Mouse (Mus musculus) limb, embryonic 12.5 days (tissue): ENCODE measurements at regions not wholly inside any gene's neighbourhood (a gene's known extent, or its start where the extent isn't known, plus 50 kb on each side); places are given as distances from the start of the nearest gene placed in this dataset.

Experiments
- ATAC-seq: fragments of 200-750 bp; cut with Nextera tagmentation; 2 replicates; pipeline ENCODE4 v1.8.0; 2017; ENCODE audit warnings: low read depth, moderate TSS enrichment; ENCODE audit not compliant: insufficient number of reproducible peaks, insufficient read depth, low FRiP score, low TSS enrichment
- H3K27ac ChIP-seq: fragments of 300-500 bp; sonication (generic); 2 replicates; pipeline ENCODE4 v1.5.1; 2016; ENCODE audit warnings: mild to moderate bottlenecking, moderate library complexity
- H3K27me3 ChIP-seq: fragments of 300-500 bp; sonication (generic); 2 replicates; pipeline ENCODE4 v1.6.1; 2016; ENCODE audit warnings: mild to moderate bottlenecking, moderate library complexity
- H3K36me3 ChIP-seq: fragments of 300-500 bp; sonication (generic); 2 replicates; pipeline ENCODE4 v1.6.1; 2016; ENCODE audit warnings: mild to moderate bottlenecking, moderate library complexity
- H3K4me1 ChIP-seq: fragments of 300-500 bp; sonication (generic); replicated peaks from 2 replicates; pipeline ENCODE4 v1.6.1; 2016
- H3K4me2 ChIP-seq: fragments of 300-500 bp; sonication (generic); 2 replicates; pipeline ENCODE4 v1.6.1; 2016; ENCODE audit warnings: mild to moderate bottlenecking, moderate library complexity
- H3K4me3 ChIP-seq: fragments of 300-500 bp; sonication (generic); replicated peaks from 2 replicates; pipeline ENCODE4 v1.5.1; 2016; ENCODE audit warnings: mild to moderate bottlenecking
- H3K9ac ChIP-seq: fragments of 300-500 bp; sonication (generic); replicated peaks from 2 replicates; pipeline ENCODE4 v1.6.1; 2016; ENCODE audit warnings: mild to moderate bottlenecking, moderate library complexity
- H3K9me3 ChIP-seq: fragments of 300-500 bp; sonication (generic); 2 replicates; pipeline ENCODE4 v1.6.1; 2016; ENCODE audit warnings: mild to moderate bottlenecking, moderate library complexity
- WGBS: fragments of 180-500 bp; shearing (Covaris S2); methylation state at CpG from one replicate; pipeline ENCODE4 v1.1.7; 2016; 5-methylcytosine and 5-hydroxymethylcytosine counted together

DNA sequence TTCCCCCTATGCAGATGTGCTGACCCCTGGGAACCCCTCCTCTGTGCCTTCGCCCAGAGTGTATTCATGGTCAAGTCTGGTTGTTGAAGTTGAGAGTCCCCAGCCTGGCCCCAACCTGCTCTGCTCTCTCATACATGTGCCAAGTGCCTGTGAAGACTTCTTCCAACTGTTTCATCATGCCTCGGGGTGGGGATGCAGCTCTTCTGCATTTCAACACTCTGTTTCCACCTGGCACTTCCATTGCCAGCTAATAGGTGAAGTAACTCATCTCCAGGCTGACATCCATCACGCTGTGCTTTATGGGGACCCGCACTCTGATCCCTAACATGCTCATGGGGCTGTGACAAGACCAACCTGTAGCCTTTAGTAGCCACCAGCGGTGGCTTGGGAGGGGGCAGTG lies 230.4 kb downstream of the 4933412E24Rik start:
- Histone ChIP-seq H3K4me2 (no peak overlapping the region), H3K9ac (no peak overlapping the region), H3K4me3 (no peak overlapping the region), H3K36me3 (no peaks in the 10 kb centered on the region), H3K9me3 (0 out of 2 replicates have a peak, but pooled peaks cover 7% of the 10 kb centered on the region), H3K27me3 (no peaks in the 10 kb centered on the region), H3K27ac (no peak overlapping the region), H3K4me1 (peaks cover 29% of the 10 kb centered on the region)
- WGBS: 89% methylated on average over 5 of the region's 5 CpGs
- ATAC-seq: no peak

DNA sequence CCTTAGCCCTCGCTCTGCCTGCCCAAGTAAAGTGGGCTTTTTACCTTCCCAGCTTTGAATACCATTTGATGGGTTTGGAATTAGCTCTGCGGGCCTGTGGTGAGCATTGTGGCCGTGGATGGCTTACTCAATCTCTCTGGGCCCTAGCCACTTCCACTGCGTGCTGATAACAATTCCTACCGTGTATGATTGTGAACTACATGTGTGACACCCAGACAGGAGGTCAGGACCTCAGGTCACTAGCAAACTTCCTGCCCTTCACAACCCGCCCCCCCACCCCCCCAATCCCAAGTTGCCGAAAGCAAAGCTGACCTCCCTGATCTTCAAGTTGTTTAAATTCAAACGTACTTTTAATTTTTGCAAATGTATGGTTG lies 231.9 kb downstream of the 4933412E24Rik start:
- no peak overlapping the region for H3K27ac ChIP-seq
- no peak for ATAC-seq
- H3K4me3 ChIP-seq: no peak overlapping the region
- H3K4me2 ChIP-seq: 0 out of 2 replicates have a peak overlapping the region, but pooled peaks have one; percentile 47
- 33% methylated on average over 8 of the region's 8 CpGs for WGBS
- H3K9ac ChIP-seq: no peak overlapping the region
- H3K9me3 ChIP-seq: 0 out of 2 replicates have a peak, but pooled peaks cover 7% of the 10 kb centered on the region
- no peaks in the 10 kb centered on the region for H3K36me3 ChIP-seq
- no peaks in the 10 kb centered on the region for H3K27me3 ChIP-seq
- peaks cover 29% of the 10 kb centered on the region for H3K4me1 ChIP-seq

DNA sequence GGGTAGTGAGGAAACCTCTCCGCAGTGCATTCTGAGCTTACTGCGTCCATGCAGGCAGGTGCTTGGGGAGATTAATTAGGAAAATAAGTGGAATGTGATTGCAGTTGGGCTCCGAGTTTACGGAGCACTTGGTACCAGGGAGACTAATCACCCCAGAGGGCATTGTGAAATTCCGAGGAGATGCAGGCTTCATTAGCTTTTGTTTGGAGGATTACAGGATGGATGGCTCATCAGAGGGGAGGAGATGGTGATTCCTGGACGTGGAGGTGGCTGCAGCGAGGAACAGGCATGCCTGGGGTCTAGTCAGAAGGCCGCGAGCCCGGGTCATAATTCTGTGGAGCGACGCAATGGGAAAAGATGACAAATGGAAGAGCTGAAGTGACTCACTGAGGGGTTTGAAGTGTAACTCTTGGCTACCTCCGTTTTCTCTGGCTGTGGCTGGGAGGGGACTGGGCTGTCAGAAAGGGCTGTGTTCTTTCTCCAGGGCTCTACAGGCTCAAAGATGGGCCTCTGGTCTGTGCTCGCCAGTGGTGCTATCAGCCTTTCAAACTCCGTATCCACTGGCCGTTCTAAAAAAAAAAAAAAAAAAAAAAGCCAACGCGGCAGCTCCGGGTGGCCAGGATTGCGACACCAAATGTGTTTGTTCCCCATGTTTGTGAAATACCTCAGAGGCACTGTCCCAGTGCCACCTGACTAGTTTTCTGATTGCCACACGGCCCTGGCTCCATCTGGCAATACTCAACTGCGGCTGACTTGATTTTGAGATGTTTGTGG lies 232.4 kb downstream of the 4933412E24Rik start:
- Histone ChIP-seq H3K27me3 (no peaks in the 10 kb centered on the region), H3K36me3 (no peaks in the 10 kb centered on the region), H3K27ac (0 out of 2 replicates have a peak overlapping the region, but pooled peaks have one; percentile 29), H3K4me1 (peaks cover 29% of the 10 kb centered on the region), H3K9me3 (0 out of 2 replicates have a peak, but pooled peaks cover 7% of the 10 kb centered on the region), H3K4me3 (0 out of 2 replicates have a peak overlapping the region, but pooled peaks have one; percentile 9), H3K9ac (0 out of 2 replicates have a peak overlapping the region, but pooled peaks have one; percentile 31), H3K4me2 (peak overlapping the region; percentile 47)
- 7% methylated on average over 22 of the region's 22 CpGs for WGBS
- ATAC-seq: no peak

DNA sequence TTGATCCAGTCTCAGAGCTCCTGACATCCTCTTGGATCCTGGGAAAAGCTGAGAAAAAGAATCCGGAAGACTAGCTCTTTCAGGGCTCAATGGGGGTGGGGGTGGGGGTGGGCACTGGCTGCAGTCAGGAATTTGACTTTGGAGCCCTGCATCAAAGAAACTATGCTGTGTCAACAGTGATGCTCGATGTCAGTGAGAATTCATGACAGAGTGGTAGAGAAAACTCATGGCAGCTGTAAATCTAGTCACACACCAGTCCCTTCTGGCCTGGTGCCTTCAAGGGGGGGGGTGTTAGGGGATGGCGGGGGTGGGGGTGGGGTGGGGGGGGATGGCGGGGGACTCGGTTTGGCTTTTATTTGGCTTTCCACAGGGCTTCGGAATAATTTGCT lies 233.0 kb downstream of the 4933412E24Rik start:
- Histone ChIP-seq H3K9ac (no peak overlapping the region; the same call in 1 of the 2 replicates), H3K9me3 (0 out of 2 replicates have a peak, but pooled peaks cover 5% of the 10 kb centered on the region), H3K4me3 (0 out of 2 replicates have a peak overlapping the region, but pooled peaks have one; percentile 9), H3K4me2 (peak overlapping the region; percentile 47), H3K27me3 (no peaks in the 10 kb centered on the region), H3K27ac (no peak overlapping the region), H3K36me3 (no peaks in the 10 kb centered on the region), H3K4me1 (peaks cover 29% of the 10 kb centered on the region)
- WGBS: 2% methylated on average over 6 of the region's 6 CpGs
- ATAC-seq: no peak

DNA sequence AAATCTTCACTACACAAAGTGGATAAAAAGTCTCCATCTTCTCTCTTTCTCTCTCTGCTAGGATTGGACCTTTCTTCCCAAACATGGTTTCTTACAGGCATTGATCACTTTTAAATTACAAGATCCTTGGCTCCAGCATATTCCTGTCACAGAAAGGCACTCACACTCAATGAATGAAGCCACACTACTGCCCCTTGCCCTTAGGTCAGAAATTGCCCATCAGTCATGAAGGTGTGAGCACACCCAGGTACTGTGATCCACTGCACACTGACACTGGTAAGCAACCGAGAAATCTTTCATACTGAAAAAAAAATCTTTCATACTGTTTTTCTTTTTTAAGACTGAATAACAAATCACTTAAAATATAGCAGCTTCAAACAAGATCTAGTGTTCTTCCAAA lies 235.9 kb downstream of the 4933412E24Rik start:
- Histone ChIP-seq H3K9me3 (no peaks in the 10 kb centered on the region), H3K36me3 (no peaks in the 10 kb centered on the region), H3K4me2 (no peak overlapping the region), H3K27me3 (no peaks in the 10 kb centered on the region), H3K9ac (no peak overlapping the region), H3K4me3 (no peak overlapping the region), H3K27ac (no peak overlapping the region), H3K4me1 (peaks cover 24% of the 10 kb centered on the region)
- no peak for ATAC-seq
- WGBS: 82% methylated on average over 1 of the region's 1 CpGs

DNA sequence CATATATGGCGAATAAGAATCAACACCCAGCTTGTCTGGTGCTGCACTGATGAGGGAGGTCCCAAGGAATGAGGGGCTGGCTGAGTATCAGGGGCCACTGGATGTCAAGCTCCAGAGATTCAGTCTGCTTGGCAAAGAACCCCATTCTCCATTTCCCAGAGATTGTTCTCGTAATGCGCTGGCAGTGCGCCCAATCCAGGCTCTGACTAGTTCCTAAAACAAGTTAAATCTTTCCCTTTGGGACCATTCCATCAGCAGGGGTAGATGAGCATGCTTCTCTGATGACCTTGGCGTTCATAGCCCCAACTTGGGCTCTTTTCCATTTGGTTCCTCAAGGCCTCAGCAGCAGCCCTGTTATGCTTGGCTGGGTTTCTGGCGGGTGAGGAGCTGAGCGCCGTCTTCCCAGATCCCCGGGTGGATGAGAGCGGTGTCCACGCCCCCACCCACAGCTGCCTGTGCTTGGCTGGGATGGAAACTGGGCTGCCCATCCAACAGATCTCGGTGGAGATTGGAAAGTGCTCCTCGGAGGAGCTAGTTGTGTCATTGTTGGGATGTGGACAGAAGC lies 239.0 kb downstream of the 4933412E24Rik start:
- H3K27ac ChIP-seq: no peak overlapping the region
- no peak overlapping the region for H3K9ac ChIP-seq
- ATAC-seq: no peak
- no peaks in the 10 kb centered on the region for H3K36me3 ChIP-seq
- H3K4me2 ChIP-seq: no peak overlapping the region
- peaks cover 2% of the 10 kb centered on the region; the same call in 1 of the 2 replicates for H3K4me1 ChIP-seq
- no peak overlapping the region for H3K4me3 ChIP-seq
- WGBS: 89% methylated on average over 13 of the region's 13 CpGs
- no peaks in the 10 kb centered on the region for H3K27me3 ChIP-seq
- no peaks in the 10 kb centered on the region for H3K9me3 ChIP-seq

DNA sequence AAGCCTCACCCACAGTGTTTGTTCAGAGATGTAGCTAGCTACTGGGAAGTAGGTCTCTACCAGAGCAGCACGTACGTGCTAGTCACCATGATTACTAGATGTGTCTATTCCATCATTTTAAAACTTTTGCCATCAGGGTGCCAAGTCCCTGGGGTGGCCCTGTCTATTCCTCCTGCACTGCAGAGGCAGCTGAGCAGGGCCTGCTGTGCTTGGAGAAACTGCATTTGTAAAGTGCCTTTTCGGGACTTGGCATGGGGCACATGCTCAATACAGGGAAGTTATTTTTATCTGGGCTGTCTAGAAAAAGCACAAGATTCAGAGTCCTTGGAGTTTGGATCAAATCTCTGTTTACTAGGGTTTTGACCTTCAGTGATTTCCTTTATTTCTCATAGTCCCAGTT lies 240.6 kb downstream of the 4933412E24Rik start:
- Histone ChIP-seq H3K4me1 (no peaks in the 10 kb centered on the region), H3K36me3 (no peaks in the 10 kb centered on the region), H3K27ac (no peak overlapping the region), H3K4me3 (no peak overlapping the region), H3K9ac (no peak overlapping the region), H3K27me3 (no peaks in the 10 kb centered on the region), H3K4me2 (no peak overlapping the region), H3K9me3 (peaks cover 8% of the 10 kb centered on the region; the same call in 1 of the 2 replicates)
- WGBS: 92% methylated on average over 3 of the region's 3 CpGs
- ATAC-seq: no peak

DNA sequence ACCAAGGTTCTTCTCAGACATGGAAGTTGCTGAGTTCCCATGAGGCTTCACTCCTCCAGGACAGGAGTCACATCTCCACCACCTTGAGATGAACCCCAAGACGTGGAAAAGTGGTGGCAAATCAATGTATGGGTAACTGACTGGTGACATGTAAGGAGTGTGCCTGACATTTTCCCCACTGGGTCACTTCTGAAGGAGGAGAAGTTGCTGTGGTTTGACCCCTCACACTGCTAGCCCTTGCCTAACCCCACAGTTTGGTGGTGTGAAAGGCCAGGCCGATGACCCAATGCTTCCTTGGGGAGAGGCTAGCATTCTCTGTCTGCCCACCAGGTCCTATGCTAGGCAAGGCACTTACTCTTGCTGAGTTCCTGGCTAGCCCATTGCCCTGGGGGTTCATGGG lies 242.4 kb downstream of the 4933412E24Rik start:
- Histone ChIP-seq H3K9ac (no peak overlapping the region), H3K36me3 (no peaks in the 10 kb centered on the region), H3K4me1 (no peaks in the 10 kb centered on the region), H3K27me3 (no peaks in the 10 kb centered on the region), H3K4me2 (no peak overlapping the region), H3K9me3 (peaks cover 12% of the 10 kb centered on the region; the same call in 1 of the 2 replicates), H3K27ac (no peak overlapping the region), H3K4me3 (no peak overlapping the region)
- no peak for ATAC-seq
- WGBS: 73% methylated on average over 2 of the region's 2 CpGs

DNA sequence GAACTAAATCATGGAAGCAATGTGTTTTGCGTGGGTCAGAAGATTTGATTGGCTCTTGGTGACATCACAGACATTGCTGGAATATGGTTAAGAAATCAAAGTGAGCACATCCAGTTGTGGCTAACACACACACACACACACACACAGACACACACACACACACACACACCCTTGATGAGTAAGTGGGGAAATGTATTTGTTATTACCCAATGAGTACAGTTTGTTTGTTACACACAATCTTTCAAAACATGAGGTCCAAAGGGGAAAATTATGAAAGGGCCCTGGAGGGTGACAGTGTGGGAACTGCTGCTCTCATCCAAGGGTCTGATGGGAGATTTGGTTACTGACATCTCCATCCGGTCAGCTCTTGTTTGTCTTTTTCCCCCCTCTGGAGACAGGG lies 243.8 kb downstream of the 4933412E24Rik start:
- Histone ChIP-seq H3K9ac (no peak overlapping the region), H3K4me3 (no peak overlapping the region), H3K27me3 (no peaks in the 10 kb centered on the region), H3K9me3 (peaks cover 12% of the 10 kb centered on the region; the same call in 1 of the 2 replicates), H3K4me1 (no peaks in the 10 kb centered on the region), H3K4me2 (no peak overlapping the region), H3K36me3 (no peaks in the 10 kb centered on the region), H3K27ac (no peak overlapping the region)
- no peak for ATAC-seq
- 94% methylated on average over 2 of the region's 2 CpGs for WGBS

DNA sequence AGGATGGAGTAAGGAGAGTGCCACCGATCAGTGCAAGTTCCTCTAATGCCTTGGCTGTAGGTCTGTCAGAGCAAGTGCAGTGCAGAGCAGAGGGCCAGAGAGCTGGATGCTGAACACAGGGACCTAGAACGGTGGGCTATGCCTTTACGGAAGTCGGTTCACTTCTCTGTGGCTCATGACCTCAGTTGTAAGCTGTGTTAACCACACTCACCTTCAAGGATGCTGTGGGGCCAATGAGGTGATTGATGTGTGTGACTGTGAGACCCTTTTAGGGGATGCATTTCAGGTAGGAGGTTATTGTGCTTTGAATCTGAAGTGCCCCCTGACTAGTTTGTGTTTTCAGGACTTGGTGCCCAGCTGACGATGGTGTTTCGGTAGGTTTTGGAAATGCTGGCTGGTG lies 254.4 kb downstream of the 4933412E24Rik start:
- H3K4me3 ChIP-seq: no peak overlapping the region
- no peaks in the 10 kb centered on the region for H3K27me3 ChIP-seq
- no peaks in the 10 kb centered on the region for H3K9me3 ChIP-seq
- no peak overlapping the region for H3K4me2 ChIP-seq
- H3K36me3 ChIP-seq: no peaks in the 10 kb centered on the region
- no peak overlapping the region for H3K27ac ChIP-seq
- 84% methylated on average over 6 of the region's 6 CpGs for WGBS
- H3K4me1 ChIP-seq: no peaks in the 10 kb centered on the region
- no peak for ATAC-seq
- no peak overlapping the region for H3K9ac ChIP-seq

DNA sequence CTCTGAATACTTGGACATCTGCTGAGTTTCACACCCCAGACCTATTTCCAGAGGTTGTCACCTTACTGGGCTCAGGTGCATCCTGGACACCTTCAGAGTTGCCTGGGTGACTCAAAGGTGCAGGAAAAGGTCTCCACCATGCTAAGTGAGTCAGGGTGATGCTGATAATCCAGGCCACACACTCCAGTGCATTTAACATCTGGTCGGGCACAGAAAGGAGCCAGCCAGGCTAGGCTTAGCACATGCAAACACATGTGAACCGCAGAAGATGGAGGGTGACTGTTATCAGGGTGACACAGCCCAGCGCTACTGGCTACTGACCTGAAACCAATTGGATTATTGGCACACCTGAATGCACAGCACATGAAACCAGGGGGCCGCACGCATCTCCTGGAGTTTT lies 255.9 kb downstream of the 4933412E24Rik start:
- Histone ChIP-seq H3K4me1 (no peaks in the 10 kb centered on the region), H3K9me3 (no peaks in the 10 kb centered on the region), H3K27ac (no peak overlapping the region), H3K9ac (no peak overlapping the region), H3K27me3 (no peaks in the 10 kb centered on the region), H3K36me3 (no peaks in the 10 kb centered on the region), H3K4me3 (no peak overlapping the region), H3K4me2 (no peak overlapping the region)
- ATAC-seq: no peak
- WGBS: 91% methylated on average over 5 of the region's 5 CpGs
